Mouse (Mus musculus) bone marrow, adult 2 months (tissue): ENCODE data around the gene Nos2.

Experiments used
- CTCF ChIP-seq: fragments of 200-500 bp; IDR thresholded peaks from 2 replicates; pipeline ENCODE4 v1.5.1; 2011; ENCODE audit warnings: low read length, control low read depth; ENCODE audit not compliant: control insufficient read depth, insufficient read depth
- POLR2A ChIP-seq: fragments of 200-500 bp; IDR thresholded peaks from 2 replicates; pipeline ENCODE4 v1.6.1; 2011; ENCODE audit warnings: low read depth, mild to moderate bottlenecking, control low read depth, low read length, borderline replicate concordance; ENCODE audit not compliant: control insufficient read depth

DNA sequence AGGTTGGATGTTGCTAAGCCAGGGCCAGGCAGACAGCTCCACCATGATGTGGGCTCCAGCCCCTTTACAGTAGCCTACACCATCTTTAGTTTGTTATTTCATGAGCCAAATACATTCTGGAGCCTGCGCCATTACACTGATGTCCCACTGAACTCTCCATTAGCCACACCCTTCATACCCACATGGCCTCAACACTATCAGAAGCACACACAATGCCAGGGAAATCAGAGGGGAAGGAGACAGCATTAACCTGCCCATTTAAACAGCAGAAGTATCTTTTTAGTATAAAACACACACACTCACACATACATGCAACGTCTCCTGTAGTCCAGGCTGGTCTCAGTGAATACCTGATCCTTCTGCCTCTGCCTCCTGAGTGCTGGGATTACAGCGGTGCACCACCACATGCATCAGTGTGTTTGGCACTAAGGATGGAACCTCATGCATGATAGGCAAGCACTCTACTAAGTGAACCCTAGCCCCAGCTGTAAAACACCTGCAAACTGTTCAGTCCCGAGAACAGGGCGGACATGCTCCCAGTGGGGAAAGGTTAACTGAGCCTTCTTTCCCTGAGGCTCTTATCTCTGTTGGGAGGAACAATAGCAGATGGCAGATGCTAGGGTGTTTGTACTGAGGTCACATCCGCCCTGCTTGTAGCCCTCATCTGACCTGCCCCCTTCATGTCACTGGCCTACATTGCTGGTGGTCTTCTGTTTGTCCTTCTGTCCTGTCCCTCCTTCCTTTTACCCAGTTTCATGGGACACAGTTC is 87.6 kb downstream of the Nos2 start:
- TF ChIP-seq CTCF = no peak
- no peak for TF ChIP-seq POLR2A
